Mouse (Mus musculus): ENCODE measurements around the gene Slc35a1. TPM values are rescaled to one million over a fixed set of nuclear protein-coding genes. Genes with fewer than 3 reads are reported as not detected.

Gene Slc35a1
- polyA plus RNA-seq, 1 experiment from 2014 or later = 36.5 TPM

DNA sequence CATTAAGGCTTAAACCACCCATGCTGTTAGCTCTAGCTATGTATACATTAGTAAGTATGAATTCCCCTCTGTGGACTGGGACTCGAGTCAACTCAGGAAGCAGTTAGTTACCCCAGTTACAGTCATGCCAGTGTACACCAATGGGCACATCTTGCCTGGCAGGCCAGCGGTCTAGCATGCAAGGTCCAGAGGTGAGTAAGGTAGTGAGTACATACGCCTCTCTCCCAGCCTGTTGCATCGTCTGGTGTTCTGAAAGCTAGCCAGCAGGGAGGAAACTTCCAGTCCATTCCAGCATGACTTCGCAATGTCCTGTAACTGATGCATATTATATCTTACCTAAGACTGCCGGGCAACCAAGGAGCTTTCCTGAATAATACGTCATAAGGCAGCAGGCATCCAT is 34.1 kb downstream of the Slc35a1 start:
- Histone ChIP-seq H3K9me3 (replicated peaks) (no peaks in the 10 kb centered on the region), H3K36me3 (peaks cover 53% of the 10 kb centered on the region), H3K4me2 (no peak overlapping the region), H3K4me1 (replicated peaks) (no peaks in the 10 kb centered on the region), H3K27ac (no peak overlapping the region), H3K4me3 (no peak overlapping the region), H3K27me3 (no peaks in the 10 kb centered on the region), H3K9ac (no peak overlapping the region)
- ATAC-seq (replicated peaks; ENCODE audit: insufficient number of reproducible peaks, insufficient read depth, low FRiP score, low read depth) = no peak
- WGBS = 86% methylated on average over 7 of the region's 7 CpGs

DNA sequence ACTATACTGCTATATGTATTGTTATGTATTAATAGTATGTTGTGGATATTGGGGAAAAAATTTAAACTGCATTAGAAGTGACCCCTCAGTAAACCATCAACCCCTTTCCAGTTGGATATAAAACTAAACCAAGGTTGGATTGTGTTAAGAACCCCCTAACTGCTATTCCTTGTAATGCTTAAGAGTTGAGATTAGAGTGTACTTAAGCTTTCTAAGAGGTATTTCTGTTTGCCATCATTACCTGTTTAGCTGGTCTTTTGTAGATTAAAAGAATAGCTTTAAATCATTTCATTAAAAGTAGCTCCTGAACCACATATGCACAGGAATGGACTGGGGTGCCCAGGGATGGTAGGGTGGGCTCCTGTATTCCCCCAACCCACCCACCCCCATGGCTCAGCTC is 42.5 kb downstream of the Slc35a1 start:
- Histone ChIP-seq H3K4me1 (replicated peaks) (no peaks in the 10 kb centered on the region), H3K36me3 (peaks cover 54% of the 10 kb centered on the region), H3K9me3 (replicated peaks) (no peaks in the 10 kb centered on the region), H3K27me3 (no peaks in the 10 kb centered on the region), H3K4me2 (no peak overlapping the region), H3K4me3 (no peak overlapping the region), H3K27ac (no peak overlapping the region), H3K9ac (no peak overlapping the region)
- ATAC-seq (replicated peaks; ENCODE audit: insufficient number of reproducible peaks, insufficient read depth, low FRiP score, low read depth) = no peak

- H3K27me3 ChIP-seq = no peaks in the 10 kb centered on the region
- H3K4me2 ChIP-seq = no peak overlapping the region
- no peaks in the 10 kb centered on the region for H3K4me1 ChIP-seq (replicated peaks)
- no peak overlapping the region for H3K4me3 ChIP-seq
- H3K36me3 ChIP-seq = peaks cover 39% of the 10 kb centered on the region
- no peak overlapping the region for H3K9ac ChIP-seq
- no peaks in the 10 kb centered on the region for H3K9me3 ChIP-seq (replicated peaks)
- no peak for ATAC-seq (replicated peaks; ENCODE audit: insufficient number of reproducible peaks, insufficient read depth, low FRiP score, low read depth)
- no peak overlapping the region for H3K27ac ChIP-seq
- 97% methylated on average over 3 of the region's 3 CpGs for WGBS
Observed at GRCm38 (mm10) chr4:34640731-34641130, 46.5 kb downstream of the Slc35a1 start.

DNA sequence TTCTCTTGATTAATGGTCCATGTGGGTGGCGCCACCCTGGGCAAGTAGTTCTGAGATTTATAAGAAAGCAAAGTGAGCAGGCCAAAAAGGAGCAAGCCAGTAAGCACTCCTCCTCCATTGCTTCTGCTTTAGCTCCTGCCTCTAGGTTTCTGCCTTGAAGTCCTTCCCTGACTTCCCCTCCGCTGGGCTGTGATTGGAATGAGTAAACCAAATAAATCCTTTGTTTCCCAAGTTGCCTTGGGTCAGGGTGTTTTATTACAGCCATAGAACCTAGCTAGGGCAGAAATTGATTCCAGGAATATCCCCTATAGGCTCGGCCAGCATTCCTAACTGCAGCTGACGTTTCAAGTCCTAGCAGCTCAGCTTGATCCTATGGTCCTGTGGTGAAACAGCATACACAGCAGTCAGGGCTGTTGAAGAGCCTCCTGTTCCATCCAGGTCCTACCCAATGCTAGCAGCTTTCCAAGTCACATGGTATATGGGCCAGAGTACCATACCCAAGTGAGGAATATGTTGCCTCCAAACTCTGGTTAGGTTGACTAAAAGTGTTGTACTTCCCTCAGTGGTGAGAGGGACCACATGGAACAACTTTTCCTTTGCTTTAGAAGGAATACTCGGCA is 47.4 kb downstream of the Slc35a1 start:
- no peak for ATAC-seq (replicated peaks; ENCODE audit: insufficient number of reproducible peaks, insufficient read depth, low FRiP score, low read depth)

GRCm38 (mm10) chr4:34637851-34638250 is 49.4 kb downstream of the Slc35a1 start:
- H3K4me1 ChIP-seq (replicated peaks) = no peaks in the 10 kb centered on the region
- H3K4me2 ChIP-seq = no peak overlapping the region
- no peak for ATAC-seq (replicated peaks; ENCODE audit: insufficient number of reproducible peaks, insufficient read depth, low FRiP score, low read depth)
- no peak overlapping the region for H3K9ac ChIP-seq
- no peak overlapping the region for H3K4me3 ChIP-seq
- WGBS = 83% methylated on average over 4 of the region's 4 CpGs
- H3K9me3 ChIP-seq (replicated peaks) = no peaks in the 10 kb centered on the region
- H3K27ac ChIP-seq = no peak overlapping the region
- no peaks in the 10 kb centered on the region for H3K27me3 ChIP-seq
- peaks cover 41% of the 10 kb centered on the region for H3K36me3 ChIP-seq

More for the DNA sequence above, 47.4 kb downstream of the Slc35a1 start:
- Histone ChIP-seq H3K4me1 (replicated peaks) (no peaks in the 10 kb centered on the region), H3K4me2 (no peak overlapping the region), H3K36me3 (peaks cover 36% of the 10 kb centered on the region), H3K9ac (no peak overlapping the region), H3K4me3 (no peak overlapping the region), H3K27ac (no peak overlapping the region), H3K27me3 (no peaks in the 10 kb centered on the region), H3K9me3 (replicated peaks) (no peaks in the 10 kb centered on the region)
- WGBS = 84% methylated on average over 5 of the region's 5 CpGs

GRCm38 (mm10) chr4:34637386-34637785 is 49.9 kb downstream of the Slc35a1 start:
- H3K9me3 ChIP-seq (replicated peaks) = no peaks in the 10 kb centered on the region
- no peak overlapping the region for H3K9ac ChIP-seq
- H3K27me3 ChIP-seq = no peaks in the 10 kb centered on the region
- no peak overlapping the region for H3K4me2 ChIP-seq
- no peak overlapping the region for H3K4me3 ChIP-seq
- no peak for ATAC-seq (replicated peaks; ENCODE audit: insufficient number of reproducible peaks, insufficient read depth, low FRiP score, low read depth)
- no peaks in the 10 kb centered on the region for H3K4me1 ChIP-seq (replicated peaks)
- H3K36me3 ChIP-seq = peaks cover 39% of the 10 kb centered on the region
- 90% methylated on average over 7 of the region's 7 CpGs for WGBS
- no peak overlapping the region for H3K27ac ChIP-seq

DNA sequence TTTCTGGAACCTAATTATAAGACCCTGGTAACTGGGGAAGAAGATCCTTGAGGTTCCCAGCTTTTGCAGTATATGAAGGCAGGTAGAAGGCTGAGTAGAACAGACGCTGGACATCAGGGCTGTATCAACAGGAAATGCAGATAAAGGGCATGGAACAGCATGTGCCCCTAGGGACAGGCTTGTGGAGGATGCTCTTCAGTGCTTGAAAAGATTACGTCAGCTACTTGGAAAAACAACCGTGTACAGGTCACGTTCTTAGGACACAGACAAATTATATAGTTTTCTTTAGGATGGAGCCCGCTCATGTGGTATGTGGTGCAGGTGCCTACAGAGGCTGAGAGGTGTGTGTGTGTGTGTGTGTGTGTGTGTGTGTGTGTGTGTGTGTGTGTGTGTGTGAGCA is 51.2 kb downstream of the Slc35a1 start:
- H3K27me3 ChIP-seq = no peaks in the 10 kb centered on the region
- H3K9ac ChIP-seq = no peak overlapping the region
- ATAC-seq (replicated peaks; ENCODE audit: insufficient number of reproducible peaks, insufficient read depth, low FRiP score, low read depth) = no peak
- H3K4me3 ChIP-seq = no peak overlapping the region
- H3K4me1 ChIP-seq (replicated peaks) = no peaks in the 10 kb centered on the region
- no peak overlapping the region for H3K4me2 ChIP-seq
- WGBS = 64% methylated on average over 5 of the region's 5 CpGs
- no peaks in the 10 kb centered on the region for H3K9me3 ChIP-seq (replicated peaks)
- H3K36me3 ChIP-seq = peaks cover 42% of the 10 kb centered on the region
- no peak overlapping the region for H3K27ac ChIP-seq

DNA sequence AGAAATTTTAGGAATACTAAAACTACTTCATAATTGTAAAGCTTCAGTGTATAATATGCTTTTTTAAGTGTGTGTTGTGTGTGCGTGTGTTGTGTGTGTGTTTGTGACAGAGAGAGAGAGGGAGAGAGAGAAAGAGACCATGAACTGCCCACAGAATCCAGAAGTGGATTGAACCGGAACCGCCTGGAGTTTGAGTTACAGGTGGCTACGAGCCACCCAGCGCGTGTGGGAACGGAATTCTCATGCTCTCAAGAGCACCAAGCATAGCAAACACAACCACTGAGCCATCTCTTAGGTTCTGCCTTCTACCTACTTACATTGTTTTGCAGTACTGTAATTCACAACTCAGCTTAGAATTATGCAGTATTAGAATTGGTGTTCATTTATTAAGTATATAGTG is 53.1 kb downstream of the Slc35a1 start:
- ATAC-seq (replicated peaks; ENCODE audit: insufficient number of reproducible peaks, insufficient read depth, low FRiP score, low read depth) = no peak
- Histone ChIP-seq H3K27me3 (no peaks in the 10 kb centered on the region), H3K9ac (no peak overlapping the region), H3K4me1 (replicated peaks) (no peaks in the 10 kb centered on the region), H3K4me2 (no peak overlapping the region), H3K36me3 (peaks cover 24% of the 10 kb centered on the region), H3K9me3 (replicated peaks) (no peaks in the 10 kb centered on the region), H3K4me3 (no peak overlapping the region), H3K27ac (no peak overlapping the region)
- 89% methylated on average over 7 of the region's 7 CpGs for WGBS

DNA sequence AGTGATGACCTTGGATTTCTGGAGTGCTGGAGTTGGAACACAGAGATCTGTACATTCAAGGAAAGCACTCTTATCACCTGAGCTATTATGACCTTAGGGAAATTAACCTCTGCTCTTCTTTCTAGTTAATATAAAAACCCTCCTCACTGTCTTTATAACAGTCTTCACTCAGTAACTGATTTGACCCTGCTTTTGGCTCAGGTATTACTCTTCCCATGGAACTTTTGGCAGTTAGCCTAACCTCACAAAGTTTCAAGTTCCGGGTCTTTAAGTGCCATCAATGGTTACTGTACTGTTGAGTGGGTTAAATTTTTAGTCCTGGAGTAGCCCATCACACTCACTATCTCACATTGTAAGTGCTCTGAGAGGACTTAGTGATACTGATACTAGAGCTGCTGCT is 57.3 kb downstream of the Slc35a1 start:
- 52% methylated on average over 1 of the region's 1 CpGs for WGBS
- Histone ChIP-seq H3K4me1 (replicated peaks) (no peaks in the 10 kb centered on the region), H3K27ac (no peak overlapping the region), H3K9me3 (replicated peaks) (no peaks in the 10 kb centered on the region), H3K4me3 (no peak overlapping the region), H3K36me3 (peaks cover 33% of the 10 kb centered on the region), H3K27me3 (no peaks in the 10 kb centered on the region), H3K9ac (no peak overlapping the region), H3K4me2 (no peak overlapping the region)
- no peak for ATAC-seq (replicated peaks; ENCODE audit: insufficient number of reproducible peaks, insufficient read depth, low FRiP score, low read depth)

DNA sequence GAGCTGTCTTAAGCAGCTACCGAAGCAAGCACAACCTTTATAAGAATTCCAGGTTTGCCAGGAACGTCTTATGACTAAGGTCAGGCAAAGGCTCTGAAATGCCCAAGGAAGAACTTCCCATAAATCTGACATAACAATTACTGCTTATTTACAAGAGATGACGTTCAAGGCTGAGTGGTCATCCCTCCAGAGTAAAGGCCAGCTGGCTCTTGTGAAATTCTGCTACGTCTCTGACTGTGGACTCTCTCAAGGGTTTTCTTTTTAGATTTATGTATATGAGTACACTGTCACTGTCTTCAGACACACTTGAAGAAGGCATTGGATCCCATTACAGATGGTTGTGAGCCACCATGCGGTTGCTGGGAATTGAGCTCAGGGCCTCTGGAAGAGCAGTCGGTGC is 60.8 kb downstream of the Slc35a1 start:
- H3K36me3 ChIP-seq = peaks cover 25% of the 10 kb centered on the region
- no peak overlapping the region for H3K4me3 ChIP-seq
- H3K27me3 ChIP-seq = no peaks in the 10 kb centered on the region
- no peak for ATAC-seq (replicated peaks; ENCODE audit: insufficient number of reproducible peaks, insufficient read depth, low FRiP score, low read depth)
- H3K4me2 ChIP-seq = no peak overlapping the region
- WGBS = 84% methylated on average over 6 of the region's 6 CpGs
- H3K4me1 ChIP-seq (replicated peaks) = no peaks in the 10 kb centered on the region
- H3K9ac ChIP-seq = no peak overlapping the region
- no peak overlapping the region for H3K27ac ChIP-seq
- no peaks in the 10 kb centered on the region for H3K9me3 ChIP-seq (replicated peaks)

GRCm38 (mm10) chr4:34625556-34625955 is 61.7 kb downstream of the Slc35a1 start:
- H3K9me3 ChIP-seq (replicated peaks) = no peaks in the 10 kb centered on the region
- H3K27me3 ChIP-seq = no peaks in the 10 kb centered on the region
- no peak for ATAC-seq (replicated peaks; ENCODE audit: insufficient number of reproducible peaks, insufficient read depth, low FRiP score, low read depth)
- H3K36me3 ChIP-seq = peaks cover 23% of the 10 kb centered on the region
- no peaks in the 10 kb centered on the region for H3K4me1 ChIP-seq (replicated peaks)
- H3K9ac ChIP-seq = no peak overlapping the region
- H3K27ac ChIP-seq = no peak overlapping the region
- no peak overlapping the region for H3K4me3 ChIP-seq
- H3K4me2 ChIP-seq = no peak overlapping the region
- 72% methylated on average over 4 of the region's 4 CpGs for WGBS

- Histone ChIP-seq H3K27ac (no peak overlapping the region), H3K9ac (0 out of 2 replicates have a peak overlapping the region, but pooled peaks have one; percentile 97), H3K4me1 (replicated peaks) (peaks cover 23% of the 10 kb centered on the region), H3K36me3 (no peaks in the 10 kb centered on the region), H3K4me3 (peak overlapping the region; percentile 87; the same call in 1 of the 2 replicates), H3K4me2 (peak overlapping the region; percentile 79), H3K9me3 (replicated peaks) (no peaks in the 10 kb centered on the region), H3K27me3 (no peaks in the 10 kb centered on the region)
- no peak for ATAC-seq (replicated peaks; ENCODE audit: insufficient number of reproducible peaks, insufficient read depth, low FRiP score, low read depth)
- 76% methylated on average over 8 of the region's 8 CpGs for WGBS
Observed at GRCm38 (mm10) chr4:34616146-34616545, 71.1 kb downstream of the Slc35a1 start.

All from heart, embryonic 15.5 days (tissue).